Mouse (Mus musculus) left cerebral cortex, postnatal 36 days (tissue): ENCODE measurements around the gene Dhrs13. TPM values are rescaled to one million over a fixed set of nuclear protein-coding genes. Genes with fewer than 3 reads are reported as not detected.

ENCODE experiments used
- DNase-seq, 2 experiments: peaks; one replicate each; pipeline ENCODE4 v3.0.0; 2021 to 2022; ENCODE audit warnings: low spot score in 2 of 2, mixed read lengths in 1 of 2
- intact Hi-C: fragments of 180-260 bp; cut with DNase I; formaldehyde crosslinking; loops from one replicate; pipeline ENCODE4 v1.15.1; 2025
- total RNA-seq, 2 experiments: library from RNA; stranded (reverse); gene quantifications; 2 replicates each; pipeline ENCODE4 v1.2.3; 2021

The Dhrs13 gene
- total RNA-seq, result 1 to 10 TPM; 7.2 to 8.0 TPM

- DNase-seq, result peak; percentile 88
- intact Hi-C loops, result no loop called here
Measured at GRCm38 (mm10) chr11:78031947-78032808, at the start of gene Dhrs13. Gene Dhrs13 (plus strand): TSS chr11:78032280.

GRCm38 (mm10) chr11:77982441-77982905, 49.6 kb upstream of the Dhrs13 start, which contains the start of gene Phf12:
Gene Phf12 (plus strand): TSS chr11:77982754.
- intact Hi-C loops, result loop anchor here (5.0 kb wide), 1 partner anchor 195 kb away; the partner anchor contains the start of genes Nek8 and Tlcd1
- peak; percentile 100 for DNase-seq

GRCm38 (mm10) chr11:77983191-77983936, 48.7 kb upstream of the Dhrs13 start:
- DNase-seq, result peak; percentile 52
- intact Hi-C loops, result loop anchor here (5.0 kb wide), 1 partner anchor 194 kb away; the partner anchor contains the start of genes Nek8 and Tlcd1

- intact Hi-C loops, result loop anchor here (5.0 kb wide), 1 partner anchor 193 kb away; the partner anchor contains the start of genes Nek8 and Tlcd1
- peak; percentile 75 to 80 for DNase-seq
Measured at GRCm38 (mm10) chr11:77983937-77984835, 47.9 kb upstream of the Dhrs13 start.

GRCm38 (mm10) chr11:77984836-77985231, 47.2 kb upstream of the Dhrs13 start:
- intact Hi-C loops, result loop anchor here (5.0 kb wide), 1 partner anchor 192 kb away; the partner anchor contains the start of genes Nek8 and Tlcd1
- DNase-seq, result peak; percentile 59 to 65

DNA sequence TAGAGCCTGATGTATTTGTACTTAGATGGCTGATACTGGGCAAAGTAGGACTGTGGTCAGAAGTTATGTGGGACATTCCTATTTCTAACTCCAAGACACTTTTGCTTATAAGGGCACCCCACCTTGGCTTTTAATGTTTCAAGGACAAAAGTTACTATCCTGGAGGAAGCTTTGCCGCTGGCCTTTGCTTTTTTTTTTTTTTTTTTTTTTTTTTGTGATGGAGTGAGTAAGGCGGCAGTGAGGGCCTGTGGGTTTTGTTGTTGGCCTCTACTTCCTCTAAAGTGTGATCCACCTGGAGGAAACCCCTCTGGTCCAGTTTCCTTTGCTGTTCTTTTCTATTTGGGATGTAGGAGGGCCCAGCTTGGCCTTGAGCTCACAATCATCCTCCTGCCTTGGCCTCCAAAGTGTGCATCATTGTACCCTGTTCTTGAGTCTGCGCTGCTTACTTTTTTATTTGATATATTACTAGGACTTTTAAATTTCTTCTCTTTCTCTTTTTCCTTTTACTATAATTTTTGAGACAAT, 46.5 kb upstream of the Dhrs13 start:
- intact Hi-C loops, result no loop called here

GRCm38 (mm10) chr11:77989071-77989690, 42.9 kb upstream of the Dhrs13 start:
- intact Hi-C loops, result no loop called here
- peak; percentile 36 to 41 for DNase-seq

More for the DNA sequence above, 46.5 kb upstream of the Dhrs13 start:
- DNase-seq, result no peak

- intact Hi-C loops, result no loop called here
- no peak for DNase-seq
Measured at GRCm38 (mm10) chr11:77995556-77995955, 36.5 kb upstream of the Dhrs13 start.

- intact Hi-C loops, result no loop called here
- DNase-seq, result no peak
Measured at GRCm38 (mm10) chr11:78006446-78006845, 25.6 kb upstream of the Dhrs13 start.

DNA sequence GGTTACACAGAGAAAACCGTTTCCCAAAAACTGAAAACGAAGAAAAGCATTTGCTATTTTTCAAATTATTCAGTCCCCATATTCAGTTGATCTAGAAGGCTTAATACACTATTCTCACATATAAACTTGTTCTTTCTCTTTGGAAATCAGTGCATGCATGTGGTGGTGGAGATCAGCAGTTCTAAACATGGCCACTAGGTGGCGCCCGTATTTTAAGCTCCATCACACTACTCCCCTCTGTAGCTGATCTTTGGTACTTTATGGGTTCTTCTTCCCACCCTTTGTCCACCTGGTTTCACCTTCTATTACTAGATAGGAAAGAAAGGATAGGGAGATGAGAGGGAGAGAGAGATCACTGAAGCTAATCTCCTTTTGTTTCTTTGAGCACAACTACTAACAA, 12.4 kb upstream of the Dhrs13 start:
- DNase-seq, result peak; percentile 48 to 62
- intact Hi-C loops, result no loop called here

GRCm38 (mm10) chr11:78023607-78024006, 8.5 kb upstream of the Dhrs13 start:
- no peak for DNase-seq
- intact Hi-C loops, result no loop called here

GRCm38 (mm10) chr11:78029240-78029639, 2.8 kb upstream of the Dhrs13 start:
- intact Hi-C loops, result no loop called here
- DNase-seq, result no peak

DNA sequence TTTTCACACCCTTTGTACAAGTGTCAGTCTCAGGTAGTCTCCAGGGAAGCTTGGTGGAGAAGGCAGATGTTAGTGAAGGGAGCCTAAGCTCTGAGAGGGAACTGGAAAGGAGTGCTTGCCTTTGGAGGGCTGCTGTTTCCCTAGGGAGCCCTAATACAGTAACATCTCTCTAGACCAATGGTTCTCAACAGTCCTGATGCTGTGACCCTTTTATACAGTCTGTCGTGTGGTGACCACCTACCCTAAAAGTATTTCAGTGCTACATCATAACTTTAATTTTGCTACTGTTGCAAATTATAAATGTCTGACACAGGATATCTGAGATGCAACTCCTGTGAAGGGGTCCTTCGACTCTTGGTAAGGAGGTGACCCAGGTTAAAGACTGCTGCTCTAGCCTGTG, 1.5 kb upstream of the Dhrs13 start:
- intact Hi-C loops, result no loop called here
- no peak for DNase-seq

GRCm38 (mm10) chr11:78031389-78031788, 691 bp upstream of the Dhrs13 start:
- intact Hi-C loops, result no loop called here
- DNase-seq, result no peak

DNA sequence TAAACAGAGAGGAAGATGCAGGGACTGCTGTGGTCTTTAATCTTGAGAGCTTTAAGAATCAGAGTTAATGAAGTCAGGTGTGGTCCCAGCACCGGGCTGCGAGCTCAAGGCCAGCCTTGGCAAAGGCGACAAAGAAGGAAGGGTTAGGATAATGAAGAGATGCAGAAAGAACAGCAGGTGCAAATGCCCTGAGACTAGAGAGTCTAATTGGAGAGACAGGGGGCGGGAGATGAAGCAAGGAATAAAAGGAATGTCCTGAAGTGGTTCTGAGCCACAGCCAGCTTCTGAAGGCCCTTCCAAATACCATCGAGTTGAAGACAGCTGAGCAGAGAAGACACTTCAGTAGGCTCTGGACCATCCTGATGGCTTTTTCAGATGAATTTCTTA, 722 bp downstream of the Dhrs13 start:
- DNase-seq, result no peak
- intact Hi-C loops, result no loop called here

- intact Hi-C loops, result no loop called here
- DNase-seq, result no peak
Measured at GRCm38 (mm10) chr11:78033931-78034617, 2.0 kb downstream of the Dhrs13 start.

- intact Hi-C loops, result loop anchor here (5.0 kb wide), 1 partner anchor 141 kb away; the partner anchor contains the start of genes Nek8 and Tlcd1
- no peak for DNase-seq
Measured at GRCm38 (mm10) chr11:78036791-78037190, 4.7 kb downstream of the Dhrs13 start.
